Mouse (Mus musculus) embryonic fibroblast, embryonic 13.5 days (primary cell): ENCODE results near the gene Krtap29-1.

Experiments
- CTCF ChIP-seq: IDR thresholded peaks from 2 replicates; pipeline ENCODE4 v1.5.1; 2011; ENCODE audit warnings: mild to moderate bottlenecking, control low read depth, low read length, moderate library complexity, borderline replicate concordance; ENCODE audit not compliant: insufficient read depth
- POLR2A ChIP-seq: IDR thresholded peaks from 2 replicates; pipeline ENCODE4 v1.6.1; 2011; ENCODE audit warnings: low read depth, mild to moderate bottlenecking, control low read depth, low read length, moderate library complexity

DNA sequence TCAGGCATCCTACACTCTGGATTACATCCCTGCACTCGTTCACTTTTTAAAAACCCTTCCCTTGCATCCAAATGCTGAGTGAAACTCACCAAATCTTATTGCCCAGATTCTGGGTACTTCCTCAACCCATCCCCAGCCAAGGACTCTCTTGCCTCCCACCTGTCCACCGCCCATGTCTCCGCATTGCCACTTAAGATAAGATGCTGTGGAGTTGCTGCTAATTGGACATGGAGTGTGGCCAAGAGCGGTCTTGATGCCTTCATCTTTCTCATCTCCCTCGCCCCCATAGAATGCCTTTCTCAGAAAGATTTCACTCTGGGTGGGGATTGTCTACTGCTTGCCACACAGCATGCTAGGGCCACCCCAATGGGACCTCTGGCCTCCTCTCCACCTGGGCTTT, 29.5 kb upstream of the Krtap29-1 start:
- TF ChIP-seq POLR2A (no peak), CTCF (no peak)
